Mouse (Mus musculus) ES-E14 (cell line): ENCODE data around the gene Mtx1. TPM values are rescaled to one million over a fixed set of nuclear protein-coding genes. Genes with fewer than 3 reads are reported as not detected.

Experiments used
- DNase-seq: peaks from one replicate; pipeline ENCODE4 v3.0.0-alpha.2; 2013; ENCODE audit warnings: low read depth, low spot score
- H3K27ac ChIP-seq: 2 replicates; pipeline ENCODE4 v1.5.1; 2012; ENCODE audit warnings: low read depth, mild to moderate bottlenecking, low read length, moderate library complexity, mixed read lengths; ENCODE audit not compliant: poor library complexity, insufficient read depth, severe bottlenecking
- H3K36me3 ChIP-seq: 2 replicates; pipeline ENCODE4 v1.6.1; 2012; ENCODE audit warnings: mild to moderate bottlenecking, low read length, moderate library complexity, mixed read lengths; ENCODE audit not compliant: control insufficient read depth, poor library complexity, insufficient read depth, severe bottlenecking
- H3K4me1 ChIP-seq, 2 experiments: fragments of 150-350 bp in 1 of 2; sonication (generic) in 1 of 2; 2 replicates each; pipeline ENCODE4 v1.6.1; 2012; ENCODE audit warnings: low read length in 2 of 2, mild to moderate bottlenecking in 1 of 2, mixed read lengths in 1 of 2; ENCODE audit not compliant: control insufficient read depth in 2 of 2, insufficient read depth in 2 of 2, poor library complexity in 1 of 2
- H3K4me3 ChIP-seq, 2 experiments: fragments of 150-350 bp in 1 of 2; sonication (generic) in 1 of 2; 2 replicates each; pipeline ENCODE4 v1.5.1; 2012; ENCODE audit warnings: low read length in 2 of 2, low read depth in 1 of 2, mild to moderate bottlenecking in 1 of 2, mixed read lengths in 1 of 2; ENCODE audit not compliant: insufficient read depth in 1 of 2, poor library complexity in 1 of 2, severe bottlenecking in 1 of 2
- H3K9ac ChIP-seq: 2 replicates; pipeline ENCODE4 v1.6.1; 2012; ENCODE audit warnings: low read depth, mild to moderate bottlenecking, low read length, mixed read lengths; ENCODE audit not compliant: poor library complexity, insufficient read depth, severe bottlenecking
- H3K9me3 ChIP-seq: fragments of 150-350 bp; sonication (generic); 2 replicates; pipeline ENCODE4 v1.6.1; 2012; ENCODE audit warnings: low read depth, mild to moderate bottlenecking, low read length; ENCODE audit not compliant: control insufficient read depth, insufficient read depth
- CHD2 ChIP-seq: IDR thresholded peaks from 2 replicates; pipeline ENCODE4 v1.6.1; 2014; ENCODE audit warnings: mild to moderate bottlenecking, low read depth, low read length, inconsistent platforms
- HCFC1 ChIP-seq: IDR thresholded peaks from 2 replicates; pipeline ENCODE4 v1.6.1; 2012; ENCODE audit warnings: low read length, inconsistent platforms, borderline replicate concordance; ENCODE audit not compliant: insufficient read depth
- MAFK ChIP-seq: IDR thresholded peaks from 2 replicates; pipeline ENCODE4 v1.6.1; 2014; ENCODE audit warnings: mild to moderate bottlenecking, low read depth, low read length, inconsistent platforms; ENCODE audit not compliant: insufficient read depth
- ZC3H11A ChIP-seq: IDR thresholded peaks from 2 replicates; pipeline ENCODE4 v1.6.1; 2012; ENCODE audit warnings: low read depth, mild to moderate bottlenecking, inconsistent platforms, low read length, borderline replicate concordance
- ZNF384 ChIP-seq: IDR thresholded peaks from 2 replicates; pipeline ENCODE4 v1.6.1; 2012; ENCODE audit warnings: low read depth, low read length, inconsistent platforms
- in situ Hi-C, 2 experiments: fragments of 600-800 bp; cut with MboI; formaldehyde crosslinking; loops; one replicate each; pipeline ENCODE4 v1.15.1; 2025; ENCODE audit warnings: low sequenced_read_pairs in 2 of 2, inconsistent platforms in 1 of 2; ENCODE audit not compliant: unreplicated experiment in 2 of 2
- total RNA-seq: library from RNA; depleted of rRNA; stranded (reverse); fragments of 300-350 nt; gene quantifications from 2 replicates; pipeline ENCODE4 v1.2.3, GENCODE M21; 2012

The Mtx1 gene
- total RNA-seq, 1 experiment, result 251 TPM

- no peaks in the 10 kb centered on the region for H3K9me3 ChIP-seq
- peaks cover 2 to 15% of the 10 kb centered on the region in 2 experiments; a peak in 2 of 4 replicates for H3K4me1 ChIP-seq
- peaks cover 4% of the 10 kb centered on the region for H3K36me3 ChIP-seq
- in situ Hi-C loops, result no loop called here
- TF ChIP-seq CHD2 (no peak), ZC3H11A (no peak), HCFC1 (no peak), MAFK (no peak), ZNF384 (no peak)
- DNase-seq, result no peak
- H3K4me3 ChIP-seq, result 0 out of 4 replicates have a peak overlapping the region, but pooled peaks of 1 of the 2 experiments have one; percentile 4
- no peak overlapping the region for H3K9ac ChIP-seq
- H3K27ac ChIP-seq, result no peak overlapping the region
Measured at GRCm38 (mm10) chr3:89236516-89236915, 9.6 kb upstream of the Mtx1 start.

GRCm38 (mm10) chr3:89233562-89234110, 6.7 kb upstream of the Mtx1 start:
- no peak for DNase-seq
- no peak for TF ChIP-seq MAFK
- no peak for TF ChIP-seq HCFC1
- TF ChIP-seq ZNF384, result no peak
- no peak for TF ChIP-seq ZC3H11A
- no peak for TF ChIP-seq CHD2
- H3K27ac ChIP-seq, result no peak overlapping the region
- no peak overlapping the region for H3K4me3 ChIP-seq
- no peaks in the 10 kb centered on the region for H3K9me3 ChIP-seq
- H3K9ac ChIP-seq, result no peak overlapping the region
- in situ Hi-C loops, result no loop called here
- H3K4me1 ChIP-seq, result peaks cover 6 to 20% of the 10 kb centered on the region in 2 experiments; a peak in 2 of 4 replicates
- peaks cover 4% of the 10 kb centered on the region for H3K36me3 ChIP-seq

- no peak for DNase-seq
- Histone ChIP-seq H3K4me3 (no peak overlapping the region), H3K4me1 (peaks cover 8 to 23% of the 10 kb centered on the region in 2 experiments; a peak in 3 of 4 replicates), H3K27ac (no peak overlapping the region), H3K9me3 (no peaks in the 10 kb centered on the region), H3K36me3 (peaks cover 3% of the 10 kb centered on the region; the same call in 1 of the 2 replicates), H3K9ac (no peak overlapping the region)
- in situ Hi-C loops, result no loop called here
- TF ChIP-seq CHD2, result no peak
- TF ChIP-seq MAFK, result no peak
- TF ChIP-seq ZNF384, result no peak
Measured at GRCm38 (mm10) chr3:89232614-89233013, 5.7 kb upstream of the Mtx1 start.

GRCm38 (mm10) chr3:89231772-89232275, 4.9 kb upstream of the Mtx1 start:
- H3K4me1 ChIP-seq, result peaks cover 8 to 24% of the 10 kb centered on the region in 2 experiments; a peak in 3 of 4 replicates
- no peak overlapping the region for H3K27ac ChIP-seq
- H3K9me3 ChIP-seq, result no peaks in the 10 kb centered on the region
- H3K9ac ChIP-seq, result no peak overlapping the region
- DNase-seq, result no peak
- TF ChIP-seq ZNF384 (no peak), HCFC1 (no peak), ZC3H11A (no peak), CHD2 (no peak), MAFK (no peak)
- H3K36me3 ChIP-seq, result no peaks in the 10 kb centered on the region
- H3K4me3 ChIP-seq, result no peak overlapping the region
- in situ Hi-C loops, result no loop called here

- no peak overlapping the region for H3K27ac ChIP-seq
- in situ Hi-C loops, result no loop called here
- no peaks in the 10 kb centered on the region for H3K36me3 ChIP-seq
- H3K4me3 ChIP-seq, result no peak overlapping the region
- TF ChIP-seq CHD2 (no peak), ZC3H11A (no peak), HCFC1 (no peak), ZNF384 (no peak), MAFK (no peak)
- no peak for DNase-seq
- H3K9me3 ChIP-seq, result no peaks in the 10 kb centered on the region
- no peak overlapping the region for H3K9ac ChIP-seq
- peaks cover 8 to 24% of the 10 kb centered on the region in 2 experiments; a peak in 3 of 4 replicates for H3K4me1 ChIP-seq
Measured at GRCm38 (mm10) chr3:89231345-89231744, 4.5 kb upstream of the Mtx1 start.
